Mouse (Mus musculus): Measurements from ENCODE around the gene Klk1b24.
"Not testable (repeated sequence)": the region's sequence is repeated elsewhere in the genome, so short reads cannot be mapped to it uniquely, and the experiment has no call there.

The Klk1b24 gene

DNA sequence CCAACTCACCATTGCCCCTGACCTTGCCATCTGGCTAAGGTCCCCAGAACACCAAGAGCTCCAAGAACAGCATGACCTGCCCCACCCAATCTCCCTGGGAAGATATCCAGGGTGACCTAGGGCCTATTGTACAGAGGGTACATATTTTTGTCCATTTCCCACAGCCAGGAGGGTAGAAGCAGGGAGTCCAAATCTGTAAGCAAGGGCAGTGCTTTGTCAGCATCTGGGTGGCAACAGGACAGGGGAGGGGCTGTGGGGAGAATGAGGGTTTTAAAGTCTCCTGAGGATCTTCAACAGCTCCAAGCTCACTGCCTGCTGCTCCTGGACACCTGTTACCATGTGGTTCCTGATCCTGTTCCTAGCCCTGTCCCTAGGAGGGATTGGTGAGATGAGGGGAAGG, at the start of gene Klk1b24:
TSS of gene Klk1b24 (plus strand) at position 301 of the 400 bp plus-strand sequence.
- DNase-seq (ENCODE audit: extremely low spot score, low read depth, low spot score) = not testable (repeated sequence)

GRCm38 (mm10) chr7:44179299-44180045, 8.6 kb upstream of the Klk1b24 start:
- DNase-seq (ENCODE audit: extremely low spot score, low read depth, low spot score) = no peak

DNA sequence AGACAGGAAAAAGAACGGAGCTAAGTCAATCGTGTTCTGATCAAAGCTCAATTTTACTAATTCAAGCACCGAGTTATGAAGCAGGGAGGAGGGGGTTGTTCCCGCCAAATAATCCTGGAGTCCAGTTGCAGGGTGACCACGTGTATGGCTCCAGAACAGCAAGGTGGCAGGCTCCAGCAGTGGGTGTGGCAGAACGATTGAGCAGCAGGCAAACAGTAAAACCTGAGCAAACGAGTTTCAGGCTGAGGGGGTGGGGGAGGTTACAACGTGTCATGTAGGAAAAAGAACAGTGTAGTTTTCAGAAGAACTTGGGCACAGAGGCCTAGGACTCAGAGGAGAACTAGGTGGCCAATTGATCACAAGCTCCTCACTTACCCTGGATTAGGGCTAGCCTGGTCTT, 1.5 kb upstream of the Klk1b24 start:
- not testable (repeated sequence) for DNase-seq (ENCODE audit: extremely low spot score, low read depth, low spot score)

DNA sequence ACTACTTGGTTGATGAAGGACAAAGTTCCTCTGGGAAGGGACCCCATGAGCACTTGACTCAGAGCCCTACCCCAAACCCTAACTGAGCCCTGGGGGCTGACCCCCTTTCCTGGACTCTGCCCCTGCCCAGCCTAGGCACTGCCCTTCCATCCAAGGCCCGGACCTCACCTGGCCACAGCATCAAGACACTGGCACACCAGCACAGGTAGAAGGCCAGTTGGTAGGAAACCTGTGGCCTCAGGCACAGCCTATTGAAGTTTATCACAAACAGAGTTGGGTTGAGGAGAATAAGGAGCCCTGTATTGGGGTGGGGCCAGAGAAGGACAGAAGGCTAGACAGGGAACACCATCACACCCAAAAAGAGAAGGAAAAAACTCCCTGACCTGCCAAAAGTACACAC, 5.4 kb downstream of the Klk1b24 start:
- DNase-seq (ENCODE audit: extremely low spot score, low read depth, low spot score) = not testable (repeated sequence)

DNA sequence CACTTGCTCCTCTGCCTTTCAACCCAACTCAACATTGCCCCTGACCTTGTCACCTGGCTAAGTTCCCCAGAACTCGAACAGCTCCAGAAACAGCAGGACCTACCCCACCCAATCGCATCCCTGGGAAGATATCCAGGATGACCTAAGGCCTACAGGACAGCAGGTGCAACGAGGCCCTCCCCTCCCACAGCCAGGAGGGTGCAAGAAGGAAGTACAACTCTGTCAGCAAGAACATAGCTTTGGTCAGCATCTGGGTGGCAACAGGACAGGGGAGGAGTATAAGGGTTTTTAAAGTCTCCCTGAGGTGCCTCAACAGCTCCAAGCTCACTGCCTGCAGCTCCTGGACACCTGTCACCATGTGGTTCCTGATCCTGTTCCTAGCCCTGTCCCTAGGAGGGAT, 9.9 kb downstream of the Klk1b24 start, which contains the start of gene Klk1b3:
TSS of gene Klk1b3 (plus strand) at position 301 of the 400 bp plus-strand sequence.
- no peak for DNase-seq (ENCODE audit: extremely low spot score, low read depth, low spot score)

GRCm38 (mm10) chr7:44207135-44207534, 19.1 kb downstream of the Klk1b24 start, which contains the start of gene Klk1b4:
Gene Klk1b4, plus strand, starts transcription at chr7:44207435.
- DNase-seq (ENCODE audit: extremely low spot score, low read depth, low spot score) = not testable (repeated sequence)

GRCm38 (mm10) chr7:44208307-44208706, 20.3 kb downstream of the Klk1b24 start:
- no peak for DNase-seq (ENCODE audit: extremely low spot score, low read depth, low spot score)

- DNase-seq (ENCODE audit: extremely low spot score, low read depth, low spot score) = no peak
Observed at GRCm38 (mm10) chr7:44215645-44216044, 27.6 kb downstream of the Klk1b24 start, which contains the start of gene Klk1b5. Gene Klk1b5, plus strand, starts transcription at chr7:44215945.

GRCm38 (mm10) chr7:44221601-44222000, 33.6 kb downstream of the Klk1b24 start:
- not testable (repeated sequence) for DNase-seq (ENCODE audit: extremely low spot score, low read depth, low spot score)

GRCm38 (mm10) chr7:44222335-44222734, 34.3 kb downstream of the Klk1b24 start:
- not testable (repeated sequence) for DNase-seq (ENCODE audit: extremely low spot score, low read depth, low spot score)

GRCm38 (mm10) chr7:44225076-44225475, 37.0 kb downstream of the Klk1b24 start, which contains the start of gene Klk1:
Gene Klk1, plus strand, starts transcription at chr7:44225360.
- no peak for DNase-seq (ENCODE audit: extremely low spot score, low read depth, low spot score)

DNA sequence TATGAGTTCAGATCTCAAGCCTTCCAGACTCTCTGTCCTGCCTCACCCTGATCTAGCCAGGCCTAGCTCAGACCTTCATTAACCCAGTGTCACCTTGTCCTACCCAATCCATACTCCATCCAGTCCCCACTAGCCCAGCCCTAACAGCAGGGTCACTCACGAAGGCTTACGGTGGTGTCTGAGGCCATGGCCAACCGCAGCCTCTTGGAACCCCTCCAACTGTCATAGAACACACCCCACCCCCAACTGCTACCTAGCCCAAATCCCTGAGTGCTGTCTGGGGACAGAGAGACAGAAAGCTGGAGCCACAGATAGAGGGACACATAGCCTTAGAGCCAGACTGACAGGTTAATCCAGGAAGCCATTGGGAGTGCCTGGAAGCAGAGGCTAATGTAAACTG, 47.9 kb downstream of the Klk1b24 start, which contains the start of gene Gm36864:
TSS of gene Gm36864 (plus strand) at position 269 of the 400 bp plus-strand sequence.
- no peak for DNase-seq (ENCODE audit: extremely low spot score, low read depth, low spot score)

- DNase-seq (ENCODE audit: extremely low spot score, low read depth, low spot score) = no peak
Observed at GRCm38 (mm10) chr7:44239913-44240312, 51.9 kb downstream of the Klk1b24 start.

- DNase-seq (ENCODE audit: extremely low spot score, low read depth, low spot score) = no peak
Observed at GRCm38 (mm10) chr7:44240712-44241111, 52.7 kb downstream of the Klk1b24 start.

GRCm38 (mm10) chr7:44241163-44241562, 53.1 kb downstream of the Klk1b24 start:
- DNase-seq (ENCODE audit: extremely low spot score, low read depth, low spot score) = no peak
